Mouse (Mus musculus) stomach, embryonic 16.5 days (tissue): ENCODE measurements around the gene Dennd2a. TPM values are rescaled to one million over a fixed set of nuclear protein-coding genes. Genes with fewer than 3 reads are reported as not detected.

ENCODE experiments used
- polyA plus RNA-seq: library from polyadenylated mRNA; unstranded; fragments of >200 nt; fragmentation: Nextera tagmentation; extraction: Ambion mirVana; gene quantifications from 2 replicates; pipeline ENCODE4 v1.2.1, GENCODE M21; 2015

Gene Dennd2a
- polyA plus RNA-seq, 1 experiment from 2014 or later = 10.8 TPM

Other genes with a start within 250 kb of the Dennd2a start
- 40.6 and 42.3 TPM in 2 replicates for gene Slc37a3, start 180.2 kb downstream of the Dennd2a start, polyA plus RNA-seq
- 5.2 and 6.5 TPM in 2 replicates for gene Rab19, start 176.7 kb downstream of the Dennd2a start, polyA plus RNA-seq
- gene Mkrn1, start 137.4 kb downstream of the Dennd2a start, polyA plus RNA-seq = 52.3 and 55.6 TPM in 2 replicates
- gene Adck2, start 16.0 kb upstream of the Dennd2a start, polyA plus RNA-seq = 33.5 and 34.8 TPM in 2 replicates
- gene Gm42420, start 27.9 kb upstream of the Dennd2a start, polyA plus RNA-seq = 0.43 and 2.1 TPM in 2 replicates
- 307 and 337 TPM in 2 replicates for gene Ndufb2, start 34.7 kb upstream of the Dennd2a start, polyA plus RNA-seq
- 15.7 and 15.8 TPM in 2 replicates for gene Braf, start 167.6 kb upstream of the Dennd2a start, polyA plus RNA-seq